Mouse (Mus musculus) stomach, embryonic 15.5 days (tissue): ENCODE data around the gene Olfr1417. TPM values are rescaled to one million over a fixed set of nuclear protein-coding genes. Genes with fewer than 3 reads are reported as not detected.

Experiments used
- ATAC-seq: fragments of 200-750 bp; cut with Nextera tagmentation; 2 replicates; pipeline ENCODE4 v1.8.0; 2017; ENCODE audit warnings: low read depth, moderate number of reproducible peaks, moderate TSS enrichment; ENCODE audit not compliant: insufficient read depth, low FRiP score
- H3K27ac ChIP-seq: fragments of 300-500 bp; sonication (generic); 2 replicates; pipeline ENCODE4 v1.5.1; 2015; ENCODE audit warnings: mild to moderate bottlenecking, inconsistent platforms
- H3K27me3 ChIP-seq: fragments of 300-500 bp; sonication (generic); replicated peaks from 2 replicates; pipeline ENCODE4 v1.6.1; 2015; ENCODE audit warnings: inconsistent platforms
- H3K36me3 ChIP-seq: fragments of 300-500 bp; sonication (generic); 2 replicates; pipeline ENCODE4 v1.6.1; 2015; ENCODE audit warnings: inconsistent platforms
- H3K4me1 ChIP-seq: fragments of 300-500 bp; sonication (generic); 2 replicates; pipeline ENCODE4 v1.6.1; 2015; ENCODE audit warnings: inconsistent platforms
- H3K4me2 ChIP-seq: fragments of 300-500 bp; sonication (generic); 2 replicates; pipeline ENCODE4 v1.6.1; 2015; ENCODE audit warnings: mild to moderate bottlenecking, inconsistent platforms
- H3K4me3 ChIP-seq: fragments of 300-500 bp; sonication (generic); replicated peaks from 2 replicates; pipeline ENCODE4 v1.5.1; 2015; ENCODE audit warnings: inconsistent platforms
- H3K9ac ChIP-seq: fragments of 300-500 bp; sonication (generic); 2 replicates; pipeline ENCODE4 v1.6.1; 2015; ENCODE audit warnings: inconsistent platforms
- H3K9me3 ChIP-seq: fragments of 300-500 bp; sonication (generic); 2 replicates; pipeline ENCODE4 v1.6.1; 2016; ENCODE audit warnings: inconsistent platforms
- WGBS: fragments of 180-500 bp; shearing (Covaris S2); methylation state at CpG from one replicate; pipeline ENCODE4 v1.1.7; 2015; 5-methylcytosine and 5-hydroxymethylcytosine counted together
- polyA plus RNA-seq: library from polyadenylated mRNA; unstranded; fragments of >200 nt; fragmentation: Nextera tagmentation; extraction: Ambion mirVana; gene quantifications from 2 replicates; pipeline ENCODE4 v1.2.1, GENCODE M21; 2015

Gene Olfr1417
- polyA plus RNA-seq, 1 experiment from 2014 or later, result not detected

DNA sequence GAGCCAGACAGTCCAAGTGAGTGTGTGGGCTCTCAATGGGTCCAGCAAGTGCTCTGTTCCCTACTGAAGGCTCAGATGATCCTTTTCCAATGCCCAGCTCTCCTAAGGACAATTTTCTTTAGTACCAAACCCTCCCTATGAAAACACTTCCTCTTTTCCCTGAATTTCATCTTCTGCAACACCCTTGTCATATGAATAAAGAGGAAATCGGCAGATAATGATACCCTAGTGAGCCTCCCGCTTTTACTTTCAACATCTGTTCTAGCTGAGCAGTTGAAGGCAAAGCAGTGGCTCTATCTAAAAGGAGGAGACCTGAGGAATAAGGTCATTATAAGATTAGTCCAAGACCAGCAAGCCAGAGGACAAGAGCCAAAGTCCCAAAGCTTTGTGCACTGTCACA, 30.6 kb downstream of the Olfr1417 start:
- H3K4me3 ChIP-seq, result no peak overlapping the region
- ATAC-seq, result no peak
- H3K4me2 ChIP-seq, result no peak overlapping the region
- no peak overlapping the region for H3K27ac ChIP-seq
- no peaks in the 10 kb centered on the region for H3K9me3 ChIP-seq
- H3K36me3 ChIP-seq, result no peaks in the 10 kb centered on the region
- no peaks in the 10 kb centered on the region for H3K27me3 ChIP-seq
- H3K4me1 ChIP-seq, result peaks cover 3% of the 10 kb centered on the region; the same call in 1 of the 2 replicates
- WGBS, result 84% methylated on average over 2 of the region's 2 CpGs
- no peak overlapping the region for H3K9ac ChIP-seq

DNA sequence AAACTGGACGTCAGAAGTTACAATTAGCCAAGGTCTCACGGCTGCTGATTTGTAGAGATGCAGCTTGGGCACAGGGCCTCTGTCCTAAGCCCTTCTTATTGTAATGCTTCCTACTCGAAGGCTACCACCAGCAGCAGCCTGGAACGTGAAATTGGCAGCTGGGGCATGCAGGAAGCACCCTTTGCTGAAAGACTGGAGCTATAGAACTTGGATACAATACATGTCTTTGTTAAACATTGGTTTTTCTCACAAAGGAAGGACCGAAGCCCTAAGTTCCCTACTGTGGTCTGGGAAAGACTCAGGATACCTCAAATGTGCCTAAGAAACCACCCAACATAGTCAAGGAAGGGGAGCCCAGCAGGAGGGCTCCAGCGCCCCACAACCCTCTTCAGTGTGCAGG, 31.2 kb downstream of the Olfr1417 start:
- no peaks in the 10 kb centered on the region for H3K9me3 ChIP-seq
- H3K4me1 ChIP-seq, result peaks cover 3% of the 10 kb centered on the region; the same call in 1 of the 2 replicates
- H3K4me3 ChIP-seq, result no peak overlapping the region
- ATAC-seq, result no peak
- H3K27ac ChIP-seq, result no peak overlapping the region
- 60% methylated on average over 6 of the region's 6 CpGs for WGBS
- no peak overlapping the region for H3K9ac ChIP-seq
- no peak overlapping the region for H3K4me2 ChIP-seq
- H3K27me3 ChIP-seq, result no peaks in the 10 kb centered on the region
- H3K36me3 ChIP-seq, result no peaks in the 10 kb centered on the region

DNA sequence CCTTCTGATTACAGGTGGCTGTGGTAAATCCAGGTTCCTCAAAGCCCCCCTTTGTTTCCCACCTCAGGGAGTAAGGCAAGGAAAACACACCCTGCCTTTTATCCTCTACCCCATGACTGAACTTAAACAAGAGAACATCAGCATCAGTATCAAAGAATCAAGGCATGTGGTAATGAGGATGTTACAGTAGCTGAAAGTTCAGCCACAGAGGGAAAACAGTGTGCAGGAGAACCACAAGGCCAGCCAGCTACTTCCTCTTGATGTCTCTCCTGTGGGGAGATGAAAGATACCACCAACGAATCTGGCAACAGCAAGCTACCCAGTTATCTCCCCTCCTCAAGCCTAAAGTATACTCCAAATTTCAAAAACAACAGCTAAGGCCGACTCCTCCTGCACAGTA, 31.8 kb downstream of the Olfr1417 start:
- H3K36me3 ChIP-seq, result no peaks in the 10 kb centered on the region
- H3K4me3 ChIP-seq, result no peak overlapping the region
- H3K9ac ChIP-seq, result no peak overlapping the region
- no peaks in the 10 kb centered on the region for H3K9me3 ChIP-seq
- no peak overlapping the region for H3K4me2 ChIP-seq
- H3K4me1 ChIP-seq, result peaks cover 3% of the 10 kb centered on the region; the same call in 1 of the 2 replicates
- no peaks in the 10 kb centered on the region for H3K27me3 ChIP-seq
- WGBS, result 66% methylated on average over 2 of the region's 2 CpGs
- ATAC-seq, result no peak
- no peak overlapping the region for H3K27ac ChIP-seq

DNA sequence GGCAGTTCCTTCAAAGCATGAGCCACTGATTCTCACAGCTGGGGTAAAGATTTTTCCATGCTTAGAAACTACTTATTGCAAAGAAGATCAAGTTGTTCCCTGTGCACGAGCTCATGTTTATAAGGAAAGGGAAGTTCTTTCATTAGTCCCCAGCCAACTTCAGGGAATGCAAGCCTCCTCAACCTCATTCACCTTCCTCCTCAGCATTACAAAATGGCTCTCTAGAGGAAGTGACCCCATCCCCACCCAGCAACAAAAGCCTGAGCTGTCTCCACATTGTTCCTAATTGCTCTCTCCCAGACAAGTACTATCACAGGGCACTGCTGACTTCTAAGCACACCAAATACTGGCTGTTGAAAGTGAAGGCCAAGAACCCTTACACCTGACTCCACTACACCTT, 34.6 kb downstream of the Olfr1417 start:
- H3K9ac ChIP-seq, result no peak overlapping the region
- H3K4me2 ChIP-seq, result no peak overlapping the region
- H3K27ac ChIP-seq, result no peak overlapping the region
- WGBS, result 46% methylated on average over 1 of the region's 1 CpGs
- H3K9me3 ChIP-seq, result no peaks in the 10 kb centered on the region
- ATAC-seq, result no peak
- H3K4me3 ChIP-seq, result no peak overlapping the region
- H3K27me3 ChIP-seq, result no peaks in the 10 kb centered on the region
- H3K4me1 ChIP-seq, result no peaks in the 10 kb centered on the region
- H3K36me3 ChIP-seq, result no peaks in the 10 kb centered on the region

DNA sequence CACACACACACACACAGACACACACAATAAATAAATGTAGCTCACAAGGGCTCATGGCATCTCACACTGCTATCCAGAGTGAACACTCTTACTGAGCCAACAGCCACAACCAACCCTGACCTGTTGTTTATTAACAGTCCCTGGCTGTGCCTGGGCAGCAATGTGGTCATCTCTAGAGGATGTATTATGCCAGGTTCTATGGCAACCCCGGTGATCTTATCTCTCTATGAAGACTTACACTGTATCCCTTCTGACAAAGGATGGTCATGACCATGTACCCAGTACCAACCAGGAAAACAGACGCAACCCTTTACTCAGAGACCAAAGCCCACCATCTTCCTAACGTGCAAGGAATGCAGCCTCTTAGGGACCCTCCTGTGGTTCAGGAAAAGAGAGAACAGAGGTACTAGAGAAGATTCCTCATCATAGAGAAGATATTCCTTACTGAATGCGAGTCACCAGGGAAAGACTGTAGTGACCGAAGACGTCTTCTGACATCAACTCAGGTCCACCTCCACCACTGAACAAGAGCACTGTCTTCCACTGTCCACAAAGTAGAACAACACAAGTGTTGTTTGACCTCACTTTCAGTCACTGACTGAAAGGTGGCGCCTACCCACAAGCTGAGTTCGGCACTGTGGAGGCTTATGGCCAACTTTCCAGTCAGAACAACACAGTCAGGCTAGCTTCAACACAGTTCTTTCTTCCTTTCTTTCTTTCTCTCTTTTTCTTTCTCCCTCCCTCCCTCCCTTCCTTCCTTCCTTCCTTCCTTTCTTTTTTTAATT, 38.3 kb downstream of the Olfr1417 start:
- no peak overlapping the region for H3K4me3 ChIP-seq
- H3K27ac ChIP-seq, result no peak overlapping the region
- H3K4me1 ChIP-seq, result no peaks in the 10 kb centered on the region
- no peaks in the 10 kb centered on the region for H3K36me3 ChIP-seq
- 72% methylated on average over 8 of the region's 8 CpGs for WGBS
- no peaks in the 10 kb centered on the region for H3K27me3 ChIP-seq
- no peaks in the 10 kb centered on the region for H3K9me3 ChIP-seq
- no peak for ATAC-seq
- H3K4me2 ChIP-seq, result no peak overlapping the region
- H3K9ac ChIP-seq, result no peak overlapping the region

DNA sequence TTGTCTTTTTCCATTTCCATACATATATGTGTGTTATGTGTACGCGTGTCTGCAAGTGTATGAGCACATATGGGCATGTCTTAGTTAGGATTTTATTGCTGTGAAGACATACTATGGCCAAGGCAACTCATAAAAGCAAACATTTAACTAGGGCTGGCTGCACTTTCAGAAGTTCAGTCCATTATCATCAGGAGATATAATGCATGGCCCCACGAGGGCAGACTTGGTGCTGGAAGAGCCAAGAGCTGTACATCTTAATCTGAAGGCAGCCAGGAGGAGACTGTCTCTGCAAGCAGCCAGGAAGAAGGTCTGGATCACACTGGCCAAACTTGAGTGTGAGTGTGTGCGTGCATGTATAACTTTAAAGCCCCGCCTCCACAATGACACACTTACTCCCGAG, 44.6 kb downstream of the Olfr1417 start:
- no peak for ATAC-seq
- no peaks in the 10 kb centered on the region for H3K36me3 ChIP-seq
- no peak overlapping the region for H3K4me2 ChIP-seq
- no peak overlapping the region for H3K4me3 ChIP-seq
- no peaks in the 10 kb centered on the region for H3K27me3 ChIP-seq
- no peaks in the 10 kb centered on the region for H3K9me3 ChIP-seq
- H3K9ac ChIP-seq, result no peak overlapping the region
- WGBS, result 80% methylated on average over 6 of the region's 6 CpGs
- H3K27ac ChIP-seq, result no peak overlapping the region
- H3K4me1 ChIP-seq, result no peaks in the 10 kb centered on the region

DNA sequence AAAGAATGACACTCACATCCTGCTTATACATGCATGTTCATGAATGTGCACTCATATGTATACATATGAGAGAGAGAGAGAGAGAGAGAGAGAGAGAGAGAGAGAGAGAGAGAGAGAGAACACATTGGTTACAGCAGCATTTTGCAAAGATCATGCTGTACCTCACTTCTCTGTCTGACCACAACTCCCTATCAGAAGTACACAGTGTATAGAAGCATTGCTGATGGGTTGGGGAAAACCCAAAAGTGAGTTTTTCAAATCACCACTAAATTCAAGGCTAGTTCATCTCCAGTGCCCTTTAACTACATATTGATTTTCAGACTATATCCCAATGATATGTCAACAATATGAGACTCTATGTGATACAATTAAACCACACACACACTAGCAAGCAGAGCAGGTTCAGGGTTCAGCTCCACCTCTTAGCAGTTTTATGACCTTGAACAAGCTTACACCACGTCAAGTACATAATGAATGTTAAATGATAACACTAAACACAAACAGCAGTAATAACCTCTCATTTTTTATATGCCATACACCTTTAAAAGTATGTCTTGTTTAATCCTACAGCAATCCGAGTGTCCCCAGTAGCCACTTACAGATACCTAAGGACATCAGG, 45.2 kb downstream of the Olfr1417 start:
- Histone ChIP-seq H3K27me3 (no peaks in the 10 kb centered on the region), H3K9ac (no peak overlapping the region), H3K36me3 (no peaks in the 10 kb centered on the region), H3K4me1 (no peaks in the 10 kb centered on the region), H3K9me3 (no peaks in the 10 kb centered on the region), H3K4me2 (no peak overlapping the region), H3K27ac (no peak overlapping the region), H3K4me3 (no peak overlapping the region)
- no peak for ATAC-seq
- WGBS, result 65% methylated on average over 2 of the region's 2 CpGs

DNA sequence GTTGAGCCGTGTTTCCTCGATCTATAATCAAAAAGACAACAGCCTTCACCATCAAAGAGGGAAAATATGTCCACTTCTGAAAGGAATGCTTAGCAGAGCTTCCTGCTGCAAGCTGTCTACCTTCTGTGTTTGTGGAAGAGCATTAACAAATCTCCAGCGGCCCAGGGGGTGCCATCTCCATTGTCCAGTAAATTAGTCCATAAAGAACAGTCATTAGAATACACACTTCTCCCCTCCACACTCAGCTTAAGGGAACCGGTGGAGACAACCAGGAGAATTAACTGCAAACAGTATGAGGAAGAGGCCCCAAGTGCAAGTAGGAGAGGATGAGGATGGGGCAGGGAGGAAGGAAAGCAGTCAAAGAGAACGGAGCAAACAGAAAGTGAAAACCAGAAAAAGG, 47.2 kb downstream of the Olfr1417 start:
- H3K9me3 ChIP-seq, result no peaks in the 10 kb centered on the region
- H3K4me1 ChIP-seq, result no peaks in the 10 kb centered on the region
- H3K9ac ChIP-seq, result no peak overlapping the region
- H3K36me3 ChIP-seq, result no peaks in the 10 kb centered on the region
- H3K27ac ChIP-seq, result no peak overlapping the region
- H3K4me2 ChIP-seq, result no peak overlapping the region
- no peaks in the 10 kb centered on the region for H3K27me3 ChIP-seq
- WGBS, result 76% methylated on average over 5 of the region's 5 CpGs
- no peak overlapping the region for H3K4me3 ChIP-seq
- no peak for ATAC-seq

DNA sequence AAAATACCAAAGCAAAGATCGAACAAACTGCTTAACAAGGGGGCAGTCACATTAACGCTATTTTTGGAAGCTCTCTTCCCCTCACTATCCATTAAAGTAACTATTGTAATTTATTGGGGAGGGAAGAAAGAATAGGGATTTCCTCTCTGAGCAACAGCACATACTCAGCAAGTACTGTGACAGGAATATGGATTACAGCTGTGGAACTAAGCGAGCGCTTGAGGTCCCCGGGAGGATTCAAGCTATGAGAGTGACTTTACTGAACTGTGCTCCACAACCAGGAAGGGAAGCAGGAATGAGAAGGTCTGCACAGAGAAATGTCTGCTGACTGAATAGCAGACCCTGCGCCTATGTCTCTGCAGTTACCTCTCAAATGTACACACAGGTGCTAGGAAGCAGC, 50.1 kb downstream of the Olfr1417 start:
- H3K4me3 ChIP-seq, result no peak overlapping the region
- no peak overlapping the region for H3K9ac ChIP-seq
- 67% methylated on average over 6 of the region's 6 CpGs for WGBS
- H3K27me3 ChIP-seq, result no peaks in the 10 kb centered on the region
- H3K36me3 ChIP-seq, result no peaks in the 10 kb centered on the region
- ATAC-seq, result no peak
- no peak overlapping the region for H3K27ac ChIP-seq
- no peaks in the 10 kb centered on the region for H3K9me3 ChIP-seq
- H3K4me2 ChIP-seq, result no peak overlapping the region
- H3K4me1 ChIP-seq, result no peaks in the 10 kb centered on the region

DNA sequence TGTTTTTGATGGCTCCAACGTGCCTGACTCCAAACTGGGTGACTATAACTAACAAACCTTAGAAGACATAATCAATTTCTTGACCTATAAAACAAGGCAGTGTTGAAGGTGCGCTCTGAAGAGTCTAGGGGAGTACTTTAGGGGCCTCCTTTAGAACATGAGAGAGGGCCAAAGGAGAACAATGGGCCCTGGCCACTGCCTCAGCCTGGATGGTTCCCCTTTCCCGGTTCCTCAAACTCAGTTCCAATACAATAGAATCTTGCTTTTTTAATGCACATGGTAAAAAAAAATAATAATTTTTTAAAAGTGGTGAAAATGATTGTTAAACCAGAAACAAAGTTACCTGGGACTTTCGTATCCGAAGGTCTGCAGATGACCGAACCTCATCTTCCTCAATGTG, 51.2 kb downstream of the Olfr1417 start:
- Histone ChIP-seq H3K36me3 (0 out of 2 replicates have a peak, but pooled peaks cover 3% of the 10 kb centered on the region), H3K9me3 (no peaks in the 10 kb centered on the region), H3K4me1 (no peaks in the 10 kb centered on the region), H3K9ac (no peak overlapping the region), H3K27ac (no peak overlapping the region), H3K4me2 (no peak overlapping the region), H3K27me3 (no peaks in the 10 kb centered on the region), H3K4me3 (no peak overlapping the region)
- 94% methylated on average over 6 of the region's 6 CpGs for WGBS
- ATAC-seq, result no peak

DNA sequence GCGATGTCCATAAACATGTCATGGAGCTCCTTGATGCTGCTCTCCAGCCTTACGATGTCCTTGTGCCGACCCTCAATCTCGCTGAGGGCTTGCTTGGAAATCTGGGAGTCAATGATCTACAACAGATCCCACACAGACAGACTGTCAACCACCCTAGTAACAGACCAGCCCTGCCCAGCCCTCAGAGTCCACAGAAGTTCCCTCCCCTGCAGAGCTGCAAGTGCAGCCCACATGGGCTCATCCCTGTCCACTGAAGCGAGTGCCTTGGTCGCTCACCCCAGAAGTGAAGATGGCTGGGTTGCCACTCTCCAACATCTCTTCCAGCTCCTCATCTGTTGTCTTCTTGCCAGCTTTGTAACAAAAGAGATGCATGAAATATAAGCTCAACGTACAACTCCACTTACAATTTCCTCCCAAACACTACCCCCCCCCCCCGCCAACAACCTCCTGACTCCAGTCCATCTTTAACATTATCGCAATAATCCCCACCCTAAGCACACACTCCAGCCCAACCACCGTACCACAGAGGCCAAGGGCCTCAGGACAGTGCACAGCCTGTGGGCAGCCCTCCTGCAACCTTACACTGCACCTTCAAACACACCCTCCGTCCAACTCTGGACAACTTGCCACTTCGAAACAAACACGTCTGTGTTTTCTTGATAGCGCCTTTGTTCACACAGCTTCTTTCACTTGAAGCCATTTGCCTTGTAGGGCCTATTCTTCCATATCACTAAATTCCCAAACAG, 53.4 kb downstream of the Olfr1417 start:
- WGBS, result 91% methylated on average over 14 of the region's 14 CpGs
- Histone ChIP-seq H3K4me1 (no peaks in the 10 kb centered on the region), H3K9me3 (no peaks in the 10 kb centered on the region), H3K4me3 (no peak overlapping the region), H3K4me2 (no peak overlapping the region), H3K27me3 (no peaks in the 10 kb centered on the region), H3K27ac (no peak overlapping the region), H3K36me3 (0 out of 2 replicates have a peak, but pooled peaks cover 3% of the 10 kb centered on the region), H3K9ac (no peak overlapping the region)
- ATAC-seq, result no peak
